Mouse (Mus musculus) cerebellum, adult 9-11 months (tissue): ENCODE data around the gene Mroh2a.
A peak's percentile ranks its signal among the peaks of the same experiment; 100 is the strongest.

ENCODE experiments used
- DNase-seq: peaks from one replicate; pipeline ENCODE4 v3.0.0; 2022

Gene Mroh2a

DNA sequence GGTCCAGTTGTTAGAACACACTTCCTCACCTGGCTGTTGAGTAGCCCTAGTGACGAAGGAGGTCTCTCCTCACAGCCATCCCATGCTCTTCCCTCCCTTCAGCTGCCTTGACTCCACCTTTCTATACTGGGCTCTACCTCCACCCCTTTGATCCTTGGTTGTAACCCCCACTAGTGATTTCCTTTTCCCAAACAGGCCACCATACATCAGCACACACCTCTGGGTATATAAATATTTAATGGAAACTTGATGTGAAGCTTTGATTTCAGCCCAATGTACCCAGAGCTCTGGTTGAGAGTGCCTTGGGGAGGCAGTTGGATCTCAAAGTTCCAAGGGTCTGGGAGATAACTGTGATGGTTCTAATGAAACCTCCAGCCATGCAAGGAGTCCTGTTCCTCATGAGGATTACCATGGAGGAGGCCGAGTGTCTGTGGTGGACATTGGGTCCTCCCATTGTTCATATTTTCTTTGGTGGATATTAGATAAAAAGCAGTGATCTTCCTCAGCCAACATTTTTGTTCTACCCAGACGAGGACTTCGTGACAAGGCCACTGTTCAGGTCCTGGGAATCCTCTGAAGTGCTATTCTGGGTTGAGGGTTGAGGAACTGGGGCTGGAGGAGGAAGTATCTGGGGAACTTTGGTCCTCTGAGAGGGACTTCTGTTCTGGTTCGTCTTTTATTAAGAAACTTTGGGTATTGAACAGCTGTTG lies at the start of gene Mroh2a:
Gene Mroh2a (plus strand): TSS at position 317 of the 710 bp plus-strand sequence.
- no peak for DNase-seq

DNA sequence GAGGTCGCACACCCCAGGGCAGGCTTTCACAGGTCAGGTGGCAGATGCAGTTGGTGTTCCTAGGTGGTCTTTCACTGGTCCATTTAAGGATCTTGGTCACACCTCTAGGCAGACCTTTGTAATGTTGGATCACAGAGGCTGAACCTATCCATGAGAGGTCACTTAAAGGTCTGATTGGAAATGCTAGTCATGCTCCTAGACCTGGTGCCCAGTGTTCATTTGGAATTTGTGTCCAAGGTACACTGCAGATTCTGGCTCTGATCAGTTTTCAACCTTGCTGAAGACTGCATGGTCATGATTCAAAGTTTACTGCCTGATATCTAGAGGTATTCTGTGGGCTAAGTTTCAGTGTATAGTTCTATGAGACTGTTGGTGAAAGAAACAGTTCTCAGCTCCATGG lies 47.1 kb upstream of the Mroh2a start:
- no peak for DNase-seq

DNA sequence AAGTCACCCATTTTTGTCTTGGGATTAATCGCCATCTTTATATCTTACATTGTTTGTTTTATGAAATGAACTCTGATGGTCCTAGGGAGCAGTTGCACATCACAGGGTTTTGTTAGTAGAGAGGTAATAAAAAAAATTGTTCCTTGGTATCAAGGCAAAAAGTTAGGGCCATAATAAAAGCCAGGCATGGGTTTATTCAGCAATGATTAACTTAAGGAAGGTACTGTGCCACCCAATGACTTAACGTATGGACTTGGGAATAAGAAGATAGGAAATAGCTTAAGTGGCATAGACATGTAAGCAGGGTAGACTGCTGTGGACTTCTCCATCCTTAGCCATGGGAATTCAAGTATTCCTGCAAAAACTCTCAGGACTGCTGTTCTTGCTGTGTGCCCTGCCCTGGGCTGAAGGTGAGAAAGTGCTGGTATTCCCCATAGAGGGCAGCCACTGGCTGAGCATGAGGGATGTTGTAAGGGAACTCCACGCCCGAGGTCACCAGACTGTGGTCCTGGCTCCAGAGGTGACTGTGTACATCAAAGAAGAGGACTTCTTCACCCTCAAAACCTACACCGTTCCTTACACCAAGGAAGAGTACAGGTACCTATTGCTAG lies 40.4 kb upstream of the Mroh2a start:
- no peak for DNase-seq

DNA sequence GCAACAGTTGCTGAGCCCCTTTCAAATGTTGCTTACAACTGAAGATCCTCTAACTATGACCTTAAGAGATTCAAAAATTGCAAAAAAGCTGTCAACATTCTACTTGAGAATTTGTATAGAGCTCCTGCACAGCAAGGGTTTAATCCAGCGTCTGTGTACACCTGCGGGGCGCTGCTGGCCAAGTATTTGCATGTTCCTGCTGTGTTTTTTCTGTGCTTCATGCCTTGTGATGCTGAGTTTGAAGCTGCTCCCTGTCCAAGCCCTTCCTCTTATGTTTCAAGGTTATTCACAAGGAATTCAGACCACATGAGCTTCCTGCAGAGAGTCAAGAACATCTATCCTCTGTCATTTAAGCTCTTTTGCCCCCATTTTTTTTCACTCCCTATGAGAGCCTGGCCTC lies 34.6 kb upstream of the Mroh2a start:
- no peak for DNase-seq

DNA sequence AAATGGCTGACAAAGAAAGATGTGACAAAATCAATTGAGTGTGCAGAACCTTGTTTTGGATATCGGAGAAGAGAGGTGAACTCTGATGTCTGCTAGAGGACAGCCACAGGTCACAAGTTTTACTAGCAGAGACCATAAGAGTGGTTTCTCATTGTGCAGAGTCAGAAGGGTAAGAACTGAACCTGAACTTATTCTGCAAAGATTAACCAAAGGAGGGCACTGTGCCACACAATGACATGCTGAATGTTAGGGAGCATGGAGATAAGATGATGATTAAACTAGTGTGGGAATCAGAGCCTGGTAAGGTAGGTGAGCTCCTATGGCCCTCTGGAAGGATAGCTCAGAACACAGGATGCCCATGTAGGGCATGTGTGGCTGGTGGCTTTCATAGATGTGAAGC lies 31.1 kb upstream of the Mroh2a start:
- no peak for DNase-seq

DNA sequence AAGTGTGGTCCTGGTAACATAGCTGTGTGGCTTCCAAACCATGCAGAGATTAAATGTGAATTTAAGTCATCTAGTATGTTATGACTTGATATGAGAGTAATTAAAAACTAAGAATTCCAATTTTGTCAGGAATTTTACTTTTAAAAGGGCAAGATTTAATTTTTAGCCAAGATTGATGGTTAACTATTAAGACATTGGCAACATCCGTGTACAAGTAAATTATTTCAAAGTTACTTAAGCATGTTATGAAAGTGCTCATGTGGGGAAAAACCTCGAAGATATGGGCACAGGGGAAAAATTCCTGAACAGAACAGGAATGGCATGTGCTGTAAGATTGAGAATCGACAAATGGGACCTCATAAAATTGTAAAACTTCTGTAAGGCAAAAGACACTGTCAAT lies 29.3 kb upstream of the Mroh2a start:
- DNase-seq: no peak

DNA sequence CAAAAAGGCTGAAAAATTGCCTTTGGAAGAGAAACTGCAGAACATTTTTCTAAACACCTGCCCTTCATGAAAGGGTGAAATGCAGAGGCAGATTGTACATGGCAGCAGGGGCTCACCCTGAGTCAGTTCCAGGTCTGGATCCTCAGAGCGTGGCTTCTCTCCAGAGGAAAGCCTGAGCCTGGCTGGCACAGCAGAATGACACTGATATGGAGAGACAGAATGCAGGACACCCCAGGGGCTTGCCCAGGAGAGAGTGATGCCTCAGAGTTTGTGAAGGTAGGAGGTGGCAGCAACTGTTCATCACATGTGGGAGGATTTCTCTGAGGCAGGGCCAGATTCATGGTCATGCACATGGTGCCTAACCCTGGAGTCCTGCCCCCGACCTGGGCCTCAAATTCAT lies 26.8 kb upstream of the Mroh2a start:
- peak; percentile 68 for DNase-seq

DNA sequence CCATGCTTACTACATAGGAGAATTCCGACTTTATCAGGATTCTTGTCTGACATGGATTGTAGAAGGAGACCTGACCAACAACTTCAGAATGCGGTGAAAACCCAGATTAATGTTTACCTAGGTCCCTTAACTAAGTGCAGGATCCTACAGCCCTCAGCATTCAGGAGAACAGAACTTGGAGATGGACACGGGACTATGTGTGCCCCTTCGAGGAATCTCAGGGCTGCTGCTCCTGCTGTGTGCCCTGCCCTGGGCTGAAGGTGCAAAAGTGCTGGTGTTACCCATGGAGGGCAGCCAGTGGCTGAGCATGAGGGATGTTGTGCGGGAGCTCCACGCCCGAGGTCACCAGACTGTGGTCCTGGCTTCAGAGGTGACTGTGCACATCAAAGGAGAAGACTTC lies 26.3 kb upstream of the Mroh2a start, which contains the start of gene Ugt1a2:
Gene Ugt1a2 (plus strand): TSS at position 146 of the 400 bp plus-strand sequence.
- no peak for DNase-seq

DNA sequence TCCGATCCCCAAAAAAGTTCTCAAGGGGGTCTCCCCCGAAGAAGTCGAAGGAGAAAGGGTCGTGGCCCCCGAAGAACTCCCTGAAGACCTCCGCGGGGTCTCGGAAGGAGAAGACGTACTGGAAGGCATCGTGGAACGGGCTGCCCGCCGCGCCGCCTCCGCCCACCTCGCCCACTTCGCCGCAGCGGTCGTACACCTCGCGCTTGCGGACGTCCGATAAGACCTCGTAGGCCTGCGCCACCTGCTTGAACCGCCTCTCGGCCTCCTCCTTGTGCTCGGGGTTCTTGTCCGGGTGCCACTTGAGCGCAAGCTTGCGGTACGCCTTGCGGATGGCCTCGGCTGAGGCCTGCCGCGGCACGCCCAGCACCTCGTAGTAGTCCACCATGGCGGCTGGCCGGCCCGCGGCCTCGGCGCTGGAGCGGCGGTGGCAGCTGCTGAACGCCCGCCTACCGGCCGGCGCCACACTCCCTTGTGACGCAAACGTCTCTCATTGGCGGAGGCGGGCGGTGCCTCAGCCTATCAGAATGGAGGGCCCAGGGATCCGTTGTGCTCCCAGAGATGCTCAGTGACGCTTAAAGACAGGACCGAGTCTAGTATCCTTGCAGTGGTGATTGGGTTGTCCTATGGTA lies 21.4 kb upstream of the Mroh2a start, which contains the start of gene Dnajb3:
Gene Dnajb3 (minus strand): TSS at position 489 of the 629 bp plus-strand sequence.
- DNase-seq: peak; percentile 90

DNA sequence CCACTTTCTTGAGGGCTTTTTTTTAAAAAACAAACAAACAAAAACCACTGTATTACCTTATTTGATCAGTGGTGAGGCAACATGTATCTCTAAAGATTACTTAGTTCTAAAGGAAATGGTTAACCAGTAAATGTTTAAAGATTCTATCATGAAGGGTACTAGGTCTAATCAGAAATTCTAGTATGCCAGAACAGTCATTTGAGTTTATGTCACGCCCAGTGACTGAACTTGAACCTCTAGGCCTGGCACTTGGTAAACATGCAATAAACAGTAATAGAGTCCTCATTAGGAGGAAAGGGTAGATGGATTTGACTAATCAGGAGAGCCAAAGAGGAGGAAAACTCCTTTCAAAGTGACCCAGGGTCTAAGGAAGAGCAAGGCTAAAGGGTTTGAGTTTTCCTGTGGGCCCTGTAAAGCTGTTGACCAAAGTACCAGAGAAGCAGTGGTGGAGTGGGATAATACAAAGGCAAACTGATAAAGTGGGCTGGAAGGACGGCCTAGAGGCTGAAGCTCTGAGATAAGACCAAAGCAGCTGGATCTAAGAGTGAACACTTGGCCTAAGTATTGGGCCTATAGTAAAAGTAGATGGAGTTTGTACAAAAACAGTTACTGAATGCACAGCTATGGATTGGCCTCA lies 19.8 kb upstream of the Mroh2a start:
- DNase-seq: no peak

DNA sequence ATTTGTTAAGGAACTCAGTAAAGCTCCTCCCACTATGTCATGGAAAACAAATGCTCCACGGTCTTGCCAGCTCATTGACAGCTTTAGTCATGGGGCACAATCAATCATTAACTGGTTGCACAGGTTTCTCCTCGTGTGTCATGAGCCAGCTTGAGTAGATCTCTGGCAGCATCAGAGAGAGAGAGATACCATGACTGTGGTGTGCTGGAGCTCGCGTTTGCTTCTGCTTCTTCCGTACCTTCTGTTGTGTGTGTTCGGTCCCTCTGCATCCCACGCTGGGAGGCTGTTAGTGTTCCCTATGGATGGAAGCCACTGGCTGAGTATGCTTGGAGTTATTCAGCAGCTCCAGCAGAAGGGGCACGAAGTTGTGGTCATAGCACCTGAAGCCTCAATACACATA lies 15.0 kb upstream of the Mroh2a start, which contains the start of gene Ugt1a1:
Gene Ugt1a1 (plus strand): TSS at position 148 of the 400 bp plus-strand sequence.
- DNase-seq: no peak

DNA sequence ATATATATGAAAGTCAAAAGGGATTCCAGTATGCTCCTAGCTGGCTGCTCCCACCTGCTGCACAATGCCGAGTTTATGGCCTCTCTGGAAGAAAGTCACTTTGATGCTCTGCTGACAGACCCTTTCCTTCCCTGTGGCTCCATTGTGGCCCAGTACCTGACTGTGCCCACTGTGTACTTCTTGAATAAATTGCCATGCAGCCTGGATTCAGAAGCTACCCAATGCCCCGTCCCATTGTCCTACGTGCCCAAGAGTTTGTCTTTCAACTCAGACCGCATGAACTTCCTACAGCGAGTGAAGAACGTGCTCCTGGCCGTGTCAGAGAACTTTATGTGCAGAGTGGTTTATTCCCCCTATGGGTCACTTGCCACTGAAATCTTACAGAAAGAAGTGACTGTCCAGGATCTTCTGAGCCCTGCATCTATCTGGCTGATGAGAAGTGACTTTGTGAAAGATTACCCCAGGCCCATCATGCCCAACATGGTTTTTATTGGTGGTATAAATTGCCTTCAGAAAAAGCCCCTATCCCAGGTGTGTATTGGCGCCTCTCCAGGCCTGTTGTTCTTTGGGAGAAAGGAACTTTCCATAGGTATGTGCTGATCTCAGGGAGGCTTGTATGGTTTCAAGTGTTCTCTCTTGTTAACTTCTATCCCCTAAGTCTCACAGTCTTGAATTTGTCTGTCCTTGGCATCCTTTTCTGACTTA lies 14.3 kb upstream of the Mroh2a start:
- DNase-seq: no peak

DNA sequence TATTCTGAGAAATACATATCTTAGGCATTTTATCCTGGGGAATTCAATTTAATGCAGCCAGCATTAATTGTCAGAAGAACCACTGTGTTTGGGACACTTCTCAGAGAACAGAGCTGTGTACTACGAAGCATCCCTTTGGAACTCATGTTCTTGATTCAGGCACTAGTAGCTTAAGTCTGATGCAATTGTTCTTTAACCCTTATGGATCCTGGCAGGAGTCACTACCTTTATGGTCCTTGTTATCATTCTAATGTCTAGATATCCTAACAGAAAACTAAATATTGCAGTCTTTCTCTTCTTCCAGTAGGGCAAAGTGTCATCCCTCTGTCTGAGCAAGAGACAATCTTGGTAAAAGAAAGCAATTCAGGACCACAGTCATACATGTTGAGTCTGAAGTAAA lies 13.7 kb upstream of the Mroh2a start:
- no peak for DNase-seq

DNA sequence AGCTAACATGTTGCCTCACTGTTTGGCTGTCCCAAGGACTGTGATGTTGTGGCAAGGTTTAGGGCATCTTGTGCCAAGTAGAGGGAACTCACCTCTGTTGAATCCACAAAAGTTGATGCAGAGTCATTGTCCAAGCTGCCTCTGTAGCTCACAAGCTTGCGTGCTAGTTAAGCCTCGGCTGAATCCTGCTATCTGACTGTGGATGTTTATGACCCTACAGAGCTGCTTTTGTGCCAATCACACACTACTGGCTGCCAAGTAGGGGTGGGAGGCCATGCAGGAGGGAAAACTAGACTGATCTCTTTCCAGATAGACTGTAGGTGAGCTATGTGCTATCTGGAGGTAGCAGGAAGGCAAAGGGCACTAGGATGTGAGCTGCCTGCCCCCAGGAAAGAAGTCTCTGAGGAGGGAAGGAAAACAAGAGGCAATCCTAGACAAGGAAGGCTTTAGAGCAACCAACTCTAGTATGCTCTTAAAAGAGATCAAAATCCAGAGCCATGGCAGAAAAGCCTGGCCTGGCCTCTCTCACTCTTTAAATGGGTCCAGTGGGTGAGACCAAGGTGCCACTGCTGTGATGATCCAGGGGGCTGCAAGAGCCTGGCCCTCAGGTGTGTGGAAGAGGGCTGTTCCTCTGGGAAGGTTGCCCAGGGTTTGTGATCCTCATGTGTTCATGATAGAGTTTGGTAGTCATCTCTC lies 12.9 kb upstream of the Mroh2a start:
- no peak for DNase-seq

DNA sequence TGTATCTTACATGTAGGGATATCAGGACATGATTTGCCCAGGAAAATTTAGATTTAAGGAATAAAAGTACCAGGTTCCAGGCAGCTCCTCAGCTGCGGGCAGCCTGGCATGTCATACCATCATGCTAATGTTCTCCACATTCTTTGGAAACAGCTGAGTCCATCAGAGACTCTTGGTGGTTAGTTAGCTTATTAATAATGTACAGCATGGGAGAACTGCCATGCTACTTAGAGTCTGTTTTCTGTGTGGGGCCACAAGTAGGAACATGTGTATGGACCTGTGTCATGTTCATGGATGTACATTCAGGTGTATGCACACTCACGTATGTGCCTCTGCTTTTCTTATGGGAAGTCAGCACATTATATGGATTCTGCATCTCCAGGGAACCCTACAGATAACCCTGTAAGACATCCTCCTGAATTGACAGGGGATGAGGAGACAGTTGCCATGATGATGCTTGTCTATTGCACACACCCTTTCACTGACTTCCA lies 12.3 kb upstream of the Mroh2a start:
- no peak for DNase-seq

DNA sequence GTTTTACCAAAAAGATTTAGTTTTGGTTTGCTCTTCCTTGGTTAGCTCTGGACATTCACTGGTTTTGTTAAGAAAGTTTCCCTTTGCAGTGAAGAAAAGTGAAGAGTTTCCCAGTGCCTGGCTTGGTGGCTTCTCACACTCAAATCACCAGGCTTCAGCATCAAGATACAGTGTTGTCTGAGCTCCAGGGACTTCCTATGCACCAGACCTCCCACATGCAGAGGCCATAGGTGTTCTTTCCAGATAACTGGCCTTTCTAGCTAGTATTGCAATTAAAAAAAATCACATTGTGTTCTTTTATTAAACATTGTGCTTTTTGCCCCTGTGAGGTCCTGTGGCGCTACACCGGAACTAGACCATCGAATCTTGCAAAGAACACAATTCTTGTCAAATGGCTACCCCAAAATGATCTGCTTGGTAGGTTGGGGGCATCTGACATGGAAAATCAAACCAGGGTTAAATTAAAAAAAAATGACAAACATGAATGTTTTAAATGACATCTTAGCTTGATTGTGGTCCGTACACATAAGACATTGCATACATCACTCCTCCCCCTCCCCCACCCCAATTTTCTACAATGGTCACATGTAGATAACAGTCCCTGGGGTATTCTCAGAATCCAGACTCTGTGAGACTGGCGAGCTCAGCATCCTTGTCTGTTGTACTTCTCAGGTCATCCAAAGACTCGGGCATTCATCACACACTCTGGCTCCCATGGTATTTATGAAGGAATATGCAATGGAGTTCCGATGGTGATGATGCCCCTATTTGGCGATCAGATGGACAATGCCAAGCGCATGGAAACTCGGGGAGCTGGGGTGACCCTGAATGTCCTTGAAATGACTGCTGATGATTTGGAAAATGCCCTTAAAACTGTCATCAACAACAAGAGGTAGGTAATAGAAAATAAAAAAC lies 11.1 kb upstream of the Mroh2a start:
- DNase-seq: no peak

DNA sequence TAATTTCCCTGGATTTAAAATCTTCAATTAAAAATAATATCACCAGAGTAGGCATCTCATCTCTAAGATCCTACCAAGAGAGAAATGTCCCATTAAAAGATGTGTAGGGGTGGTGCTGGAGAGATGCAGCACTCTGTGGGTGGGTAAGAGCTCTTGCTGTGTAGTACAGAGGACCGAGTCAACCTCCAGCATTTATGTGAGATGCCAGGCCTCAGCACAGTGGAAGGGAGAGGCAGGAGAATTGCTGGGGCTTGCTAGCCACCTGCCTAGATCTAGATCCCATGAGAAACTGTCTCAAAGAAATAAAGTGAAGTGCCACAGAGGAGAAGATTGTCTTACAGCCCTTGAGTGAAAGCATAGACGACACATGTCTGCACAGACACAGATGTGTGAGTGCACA lies 10.2 kb upstream of the Mroh2a start:
- no peak for DNase-seq

DNA sequence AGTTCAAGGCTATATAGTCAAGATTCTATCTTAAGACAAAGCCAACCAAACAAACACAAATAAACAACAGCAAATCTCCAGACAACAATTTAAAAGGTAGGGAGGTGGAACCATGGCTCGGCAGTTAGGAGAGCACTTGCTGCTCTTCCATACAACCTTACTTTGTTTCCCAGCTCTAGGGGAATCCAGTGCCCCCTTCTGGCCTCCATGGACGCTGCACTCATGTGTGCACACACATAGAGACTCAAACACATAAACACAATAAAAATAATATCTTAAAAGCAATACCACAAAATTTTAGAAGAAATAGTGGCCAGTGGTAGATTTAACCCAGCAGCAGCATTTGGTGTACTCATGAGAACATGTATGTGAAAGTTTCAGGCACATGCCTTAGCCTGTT lies 9.6 kb upstream of the Mroh2a start:
- DNase-seq: no peak

DNA sequence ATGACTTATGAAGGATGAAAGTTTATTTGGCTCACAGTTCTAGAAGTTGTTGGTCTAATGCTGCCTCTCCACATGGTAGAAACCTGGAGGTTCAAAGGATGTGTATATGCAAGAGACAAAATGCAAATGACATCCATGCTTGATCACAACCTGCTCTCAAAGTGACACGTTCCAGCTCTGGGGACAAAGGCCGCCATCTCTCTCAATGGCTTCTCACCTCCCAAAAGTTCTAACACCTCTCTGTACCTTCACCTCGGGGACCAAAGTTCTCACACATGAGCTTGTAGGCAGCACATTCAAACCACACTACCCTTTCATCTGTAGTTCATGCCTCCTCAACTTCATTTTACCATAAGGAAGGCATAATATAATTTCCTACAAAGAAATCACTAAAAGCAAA lies 9.2 kb upstream of the Mroh2a start:
- DNase-seq: no peak

DNA sequence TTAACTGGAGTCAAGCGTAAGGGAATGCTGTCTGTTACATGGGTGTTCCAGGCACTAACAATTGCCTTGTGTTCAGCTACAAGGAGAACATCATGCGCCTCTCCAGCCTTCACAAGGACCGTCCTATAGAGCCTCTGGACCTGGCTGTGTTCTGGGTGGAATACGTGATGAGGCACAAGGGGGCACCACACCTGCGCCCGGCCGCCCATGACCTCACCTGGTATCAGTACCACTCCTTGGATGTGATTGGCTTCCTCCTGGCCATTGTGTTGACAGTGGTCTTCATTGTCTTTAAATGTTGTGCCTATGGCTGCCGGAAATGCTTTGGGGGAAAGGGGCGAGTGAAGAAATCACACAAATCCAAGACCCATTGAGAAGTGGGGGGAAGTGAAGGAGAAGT lies 8.7 kb upstream of the Mroh2a start:
- DNase-seq: no peak

DNA sequence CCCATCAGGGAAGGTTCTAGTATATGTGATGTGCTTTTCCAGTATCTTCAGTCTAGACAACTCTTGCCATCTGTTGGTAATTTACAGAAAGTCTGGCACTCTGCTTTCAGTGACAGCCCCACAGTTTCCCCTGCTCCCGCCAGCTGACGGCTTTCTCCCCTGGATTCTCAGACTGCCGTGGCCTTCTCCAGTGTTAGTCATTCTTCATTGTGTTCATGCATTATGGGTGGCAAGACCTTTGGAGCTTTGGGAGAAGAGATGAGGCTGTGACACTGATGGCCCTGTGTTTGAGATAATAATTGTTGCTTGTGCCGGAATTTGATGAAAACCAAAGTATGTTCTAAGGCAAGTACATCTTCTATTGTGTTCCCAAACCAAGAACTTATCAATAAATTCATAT lies 8.2 kb upstream of the Mroh2a start:
- DNase-seq: no peak
